Mouse (Mus musculus) limb, embryonic 14.5 days (tissue): ENCODE measurements around the gene Bcl3. TPM values are rescaled to one million over a fixed set of nuclear protein-coding genes. Genes with fewer than 3 reads are reported as not detected.

Experiments
- ATAC-seq: fragments of 200-750 bp; cut with Nextera tagmentation; 2 replicates; pipeline ENCODE4 v1.8.0; 2017; ENCODE audit warnings: low read depth, moderate number of reproducible peaks, moderate TSS enrichment; ENCODE audit not compliant: low FRiP score
- DNase-seq: peaks from one replicate; pipeline ENCODE4 v3.0.0-alpha.2; 2015; ENCODE audit warnings: low spot score
- H3K27ac ChIP-seq: fragments of 300-500 bp; sonication (generic); replicated peaks from 2 replicates; pipeline ENCODE4 v1.5.1; 2014; ENCODE audit warnings: low read depth, mild to moderate bottlenecking, low read length, moderate library complexity, mixed read lengths
- H3K27me3 ChIP-seq: fragments of 300-500 bp; sonication (generic); 2 replicates; pipeline ENCODE4 v1.6.1; 2014; ENCODE audit warnings: low read length, mixed read lengths; ENCODE audit not compliant: control insufficient read depth, insufficient read depth
- H3K36me3 ChIP-seq: fragments of 300-500 bp; sonication (generic); 2 replicates; pipeline ENCODE4 v1.6.1; 2014; ENCODE audit warnings: mild to moderate bottlenecking, low read length, moderate library complexity, mixed read lengths; ENCODE audit not compliant: control insufficient read depth, insufficient read depth
- H3K4me1 ChIP-seq: fragments of 300-500 bp; sonication (generic); 2 replicates; pipeline ENCODE4 v1.6.1; 2014; ENCODE audit warnings: antibody characterized with exemption, low read length, mixed read lengths; ENCODE audit not compliant: control insufficient read depth, insufficient read depth
- H3K4me2 ChIP-seq: fragments of 300-500 bp; sonication (generic); replicated peaks from 2 replicates; pipeline ENCODE4 v1.6.1; 2014; ENCODE audit warnings: low read depth, mild to moderate bottlenecking, low read length, moderate library complexity; ENCODE audit not compliant: severe bottlenecking
- H3K4me3 ChIP-seq: fragments of 300-500 bp; sonication (generic); replicated peaks from 2 replicates; pipeline ENCODE4 v1.5.1; 2014; ENCODE audit warnings: low read length
- H3K9ac ChIP-seq: fragments of 300-500 bp; sonication (generic); 2 replicates; pipeline ENCODE4 v1.6.1; 2014; ENCODE audit warnings: mild to moderate bottlenecking, low read depth, low read length, moderate library complexity; ENCODE audit not compliant: severe bottlenecking
- H3K9me3 ChIP-seq: fragments of 300-500 bp; sonication (generic); 2 replicates; pipeline ENCODE4 v1.6.1; 2016; ENCODE audit warnings: low read length; ENCODE audit not compliant: control insufficient read depth
- POLR2A ChIP-seq: fragments of 200-500 bp; IDR thresholded peaks from 2 replicates; pipeline ENCODE4 v1.8.0; 2012; ENCODE audit warnings: inconsistent platforms, mild to moderate bottlenecking, moderate library complexity, borderline replicate concordance; ENCODE audit not compliant: insufficient read depth, insufficient read length; ENCODE audit errors: extremely low read depth
- WGBS: fragments of 180-500 bp; shearing (Covaris S2); extraction: QIAGEN DNeasy Blood & Tissue Kit; methylation state at CpG from one replicate; pipeline ENCODE4 v1.1.7; 2014; 5-methylcytosine and 5-hydroxymethylcytosine counted together
- polyA plus RNA-seq, 2 experiments: library from polyadenylated mRNA; depleted of rRNA in 1 of 2; stranded (reverse) in 1 of 2; unstranded in 1 of 2; fragments of >200 nt; fragmentation: Nextera tagmentation in 1 of 2; extraction: Ambion mirVana in 1 of 2; gene quantifications; 2 replicates each; pipeline versions ENCODE4 v1.2.1 to v1.2.3; 2012 to 2014

Gene Bcl3
- polyA plus RNA-seq, 2 experiments, result 4.7 to 5.5 TPM

- Histone ChIP-seq H3K4me1 (peaks cover 25% of the 10 kb centered on the region), H3K27ac (no peak overlapping the region), H3K36me3 (no peaks in the 10 kb centered on the region), H3K4me2 (no peak overlapping the region), H3K9ac (no peak overlapping the region), H3K4me3 (no peak overlapping the region), H3K27me3 (peaks cover 24% of the 10 kb centered on the region), H3K9me3 (0 out of 2 replicates have a peak, but pooled peaks cover 5% of the 10 kb centered on the region)
- no peak for DNase-seq
- ATAC-seq, result no peak
- WGBS, result 75% methylated on average over 5 of the region's 5 CpGs
- TF ChIP-seq POLR2A, result no peak
These were observed 4.1 kb downstream of the Bcl3 start for GRCm38 (mm10) chr7:19818440-19818839.

GRCm38 (mm10) chr7:19817382-19818105 lies 5.0 kb downstream of the Bcl3 start:
- ATAC-seq, result peak; percentile 71
- TF ChIP-seq POLR2A, result no peak
- H3K9ac ChIP-seq, result peak overlapping the region; percentile 28

GRCm38 (mm10) chr7:19816224-19816771 lies 6.3 kb downstream of the Bcl3 start:
- 0 out of 2 replicates have a peak, but pooled peaks cover 5% of the 10 kb centered on the region for H3K9me3 ChIP-seq
- no peak for TF ChIP-seq POLR2A
- no peaks in the 10 kb centered on the region for H3K36me3 ChIP-seq
- WGBS, result 1% methylated on average over 27 of the region's 28 CpGs
- H3K27me3 ChIP-seq, result peaks cover 14% of the 10 kb centered on the region
- peak overlapping the region; percentile 18; the same call in 1 of the 2 replicates for H3K9ac ChIP-seq
- H3K4me2 ChIP-seq, result peak overlapping the region; percentile 69
- ATAC-seq, result peak; percentile 70
- peak overlapping the region; percentile 38; the same call in 1 of the 2 replicates for H3K27ac ChIP-seq
- DNase-seq, result peak; percentile 68
- H3K4me1 ChIP-seq, result peaks cover 17% of the 10 kb centered on the region
- H3K4me3 ChIP-seq, result peak overlapping the region; percentile 39

More at GRCm38 (mm10) chr7:19817382-19818105, 5.0 kb downstream of the Bcl3 start:
- H3K36me3 ChIP-seq, result no peaks in the 10 kb centered on the region
- H3K27ac ChIP-seq, result 0 out of 2 replicates have a peak overlapping the region, but pooled peaks have one; percentile 4
- DNase-seq, result peak; percentile 71
- peaks cover 17% of the 10 kb centered on the region for H3K4me1 ChIP-seq
- 0 out of 2 replicates have a peak, but pooled peaks cover 5% of the 10 kb centered on the region for H3K9me3 ChIP-seq
- 8% methylated on average over 15 of the region's 15 CpGs for WGBS
- peaks cover 15% of the 10 kb centered on the region for H3K27me3 ChIP-seq
- H3K4me2 ChIP-seq, result peak overlapping the region; percentile 69
- H3K4me3 ChIP-seq, result peak overlapping the region; percentile 39

GRCm38 (mm10) chr7:19815296-19816223 lies 7.0 kb downstream of the Bcl3 start:
- Histone ChIP-seq H3K9ac (peak overlapping the region; percentile 18; the same call in 1 of the 2 replicates), H3K9me3 (0 out of 2 replicates have a peak, but pooled peaks cover 3% of the 10 kb centered on the region), H3K4me1 (peaks cover 20% of the 10 kb centered on the region), H3K27ac (0 out of 2 replicates have a peak overlapping the region, but pooled peaks have one; percentile 15), H3K27me3 (peaks cover 19% of the 10 kb centered on the region), H3K4me3 (peak overlapping the region; percentile 39), H3K36me3 (no peaks in the 10 kb centered on the region), H3K4me2 (peak overlapping the region; percentile 69)
- 32% methylated on average over 17 of the region's 17 CpGs for WGBS
- no peak for DNase-seq
- ATAC-seq, result no peak
- TF ChIP-seq POLR2A, result no peak
